Mouse (Mus musculus) adrenal gland, postnatal 4 days (tissue): Measurements from ENCODE around the gene Med31. TPM values are rescaled to one million over a fixed set of nuclear protein-coding genes. Genes with fewer than 3 reads are reported as not detected.

Experiments
- DNase-seq, 2 experiments: peaks; one replicate each; pipeline ENCODE4 v3.0.0; 2021 to 2022; ENCODE audit warnings: low spot score in 2 of 2, mixed read lengths in 2 of 2
- long read RNA-seq, 2 experiments: library from polyadenylated mRNA; stranded (forward); transcript quantifications; one replicate each; pipeline ENCODE4 v2.0.0; 2021
- total RNA-seq, 2 experiments: library from RNA; stranded (reverse); gene quantifications; 2 replicates each; pipeline ENCODE4 v1.2.3; 2021

Med31 gene
- total RNA-seq, result 10 to 100 TPM; 14.8 to 15.0 TPM
- long read RNA-seq, experiment 1, transcript Med31-201 (4 exons, 1,161 nt), result major isoform, 16 of 20 reads
- long read RNA-seq, experiment 1, partial matches to known transcripts, result 0 of 20 reads
- long read RNA-seq, experiment 1, other reads (novel, unspliced or antisense), result 3 of 20 reads
- long read RNA-seq, experiment 2, transcript Med31-201 (4 exons, 1,161 nt), result major isoform, 18 of 23 reads
- long read RNA-seq, experiment 2, partial matches to known transcripts, result 2 of 23 reads
- long read RNA-seq, experiment 2, other reads (novel, unspliced or antisense), result 2 of 23 reads

DNA sequence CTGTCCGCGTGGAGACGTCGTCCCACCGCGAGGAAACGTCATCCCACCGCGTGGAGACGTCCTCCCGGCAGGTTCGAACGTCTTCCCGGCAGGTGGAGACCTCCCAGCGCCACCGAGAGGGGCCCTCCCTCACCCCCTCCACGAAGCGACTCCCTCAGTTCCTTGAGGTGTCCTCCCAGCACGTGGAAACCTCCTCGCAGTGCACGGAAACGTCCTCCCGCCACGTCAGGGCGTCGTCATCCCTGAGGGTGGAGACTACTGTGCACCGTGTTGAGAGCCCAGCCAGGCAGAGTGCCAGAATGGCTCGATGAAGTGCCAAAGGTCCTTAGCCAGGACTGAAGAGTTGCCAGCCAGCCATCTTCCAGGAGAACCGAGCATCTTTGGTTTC is at the start of gene Med31:
Med31 (minus strand) TSS at position 183 of the 388 bp plus-strand sequence.
- DNase-seq, result peak; percentile 35 to 44

DNA sequence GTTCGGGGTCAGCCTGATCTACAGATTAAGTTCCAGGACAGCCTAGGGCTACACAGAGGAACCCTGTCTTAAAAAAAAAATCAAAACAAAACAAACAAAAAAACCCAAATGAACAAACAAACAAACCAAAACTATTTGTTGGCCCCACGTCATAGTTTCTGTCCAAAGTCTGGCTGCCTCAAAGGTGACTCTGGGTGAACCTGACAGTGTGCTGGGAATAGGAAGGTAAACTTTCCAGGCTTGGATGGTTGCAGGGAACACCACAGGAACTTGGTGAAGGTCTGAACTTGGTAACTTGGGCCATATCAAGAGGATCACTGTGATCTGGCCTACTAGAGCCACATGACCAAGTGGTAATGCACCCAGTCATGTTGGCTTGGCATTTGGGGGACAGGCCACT is 41.0 kb upstream of the Med31 start:
- DNase-seq, result no peak

DNA sequence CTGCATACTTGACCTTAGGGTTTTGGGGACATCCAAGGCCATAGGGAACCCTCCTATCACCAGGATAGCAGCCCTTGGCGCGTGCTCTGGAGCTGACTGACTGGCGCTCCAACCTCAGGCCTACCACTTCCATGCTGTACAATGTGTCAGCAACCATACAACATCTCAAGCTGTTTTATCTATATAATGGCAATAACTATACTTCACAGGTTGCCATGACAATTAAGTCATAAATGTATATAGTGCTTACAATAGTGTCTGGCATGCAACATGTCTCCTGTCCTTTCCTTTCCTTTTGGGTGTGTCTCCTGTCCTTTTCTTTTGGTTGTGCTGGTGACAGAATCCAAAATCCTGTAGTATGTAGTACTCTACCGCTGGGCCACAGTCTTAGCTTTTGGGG is 40.2 kb upstream of the Med31 start:
- DNase-seq, result no peak

DNA sequence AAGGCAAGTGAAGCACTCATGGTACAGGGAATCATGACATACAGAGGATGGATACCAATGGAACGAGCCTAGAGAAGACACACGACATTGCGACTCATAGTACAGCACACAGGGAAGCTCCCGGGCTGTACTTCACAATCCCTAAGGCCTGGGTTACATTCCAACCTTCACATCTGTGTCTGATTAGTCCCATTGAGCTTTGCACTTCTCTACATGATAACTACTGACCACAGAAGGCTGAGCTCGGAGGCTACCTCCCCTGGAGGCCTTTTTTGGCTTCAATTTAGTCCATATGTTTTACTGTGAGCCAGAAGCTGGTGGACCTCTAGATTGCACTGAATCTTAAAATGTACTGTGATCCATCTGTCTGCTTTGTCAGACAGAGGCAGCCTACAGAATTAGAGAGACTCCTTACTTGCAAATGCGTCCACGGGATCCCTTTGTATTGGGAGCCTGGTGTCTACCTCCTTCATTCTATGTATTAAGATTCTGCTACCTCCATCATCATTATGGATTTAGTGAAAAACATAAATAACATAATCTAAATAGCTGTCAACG is 29.9 kb upstream of the Med31 start:
- DNase-seq, result no peak

DNA sequence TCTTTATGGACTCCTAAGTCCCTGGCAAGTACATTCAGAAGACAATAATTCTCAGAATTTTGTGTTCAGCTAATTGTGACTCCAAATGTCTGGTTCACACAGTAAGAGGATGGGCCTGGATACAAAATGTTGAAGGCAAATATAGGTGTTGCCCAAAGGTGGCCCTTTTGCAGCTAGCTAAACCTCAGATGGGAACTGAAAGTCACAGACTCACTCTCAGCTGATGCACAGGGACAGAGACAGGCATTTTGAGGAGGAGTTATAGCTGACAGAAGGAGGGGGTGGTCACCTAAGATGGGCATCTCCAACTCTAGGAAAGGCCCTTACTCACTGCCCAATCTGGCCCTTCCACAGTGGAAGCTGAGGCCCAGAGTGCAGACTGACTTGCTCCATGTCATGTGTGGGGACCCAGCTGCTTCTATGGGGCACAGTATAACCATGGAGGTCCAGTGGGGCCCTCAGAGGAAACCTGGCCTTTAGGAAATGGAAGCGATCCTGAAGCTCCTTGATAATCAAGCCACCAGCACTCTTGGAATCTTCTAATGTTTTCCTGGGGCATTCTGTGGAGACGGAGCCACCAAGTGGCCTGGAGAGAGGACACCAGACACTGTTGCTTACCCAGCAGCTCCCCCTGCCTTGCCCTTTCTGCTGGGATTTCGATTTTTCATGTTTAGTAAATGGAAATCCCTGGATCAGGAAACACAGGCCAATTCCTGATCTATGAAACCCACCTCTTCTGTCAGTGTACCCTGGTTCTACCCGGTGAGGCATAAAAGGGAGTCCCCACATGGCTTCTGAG is 24.9 kb upstream of the Med31 start:
- no peak for DNase-seq

DNA sequence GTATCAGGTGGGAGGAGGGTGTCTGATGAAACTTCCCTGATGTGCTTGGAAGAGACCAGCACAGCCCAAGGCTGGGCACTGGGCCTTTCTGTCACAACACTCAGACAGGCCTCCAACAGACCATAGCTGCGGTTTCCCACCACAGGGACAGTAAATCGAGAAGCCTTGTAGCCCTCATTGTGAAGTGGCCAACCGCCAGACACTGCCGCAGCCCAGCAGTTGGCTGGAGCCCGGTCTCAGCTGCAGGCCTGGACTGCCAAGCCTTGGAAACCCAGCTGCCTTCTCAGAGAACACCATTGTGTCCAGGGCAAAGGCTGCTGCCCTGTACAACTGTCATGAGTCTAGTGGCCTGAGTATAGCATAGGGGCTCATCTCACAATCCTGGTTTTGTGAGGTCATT is 18.6 kb upstream of the Med31 start:
- no peak for DNase-seq

DNA sequence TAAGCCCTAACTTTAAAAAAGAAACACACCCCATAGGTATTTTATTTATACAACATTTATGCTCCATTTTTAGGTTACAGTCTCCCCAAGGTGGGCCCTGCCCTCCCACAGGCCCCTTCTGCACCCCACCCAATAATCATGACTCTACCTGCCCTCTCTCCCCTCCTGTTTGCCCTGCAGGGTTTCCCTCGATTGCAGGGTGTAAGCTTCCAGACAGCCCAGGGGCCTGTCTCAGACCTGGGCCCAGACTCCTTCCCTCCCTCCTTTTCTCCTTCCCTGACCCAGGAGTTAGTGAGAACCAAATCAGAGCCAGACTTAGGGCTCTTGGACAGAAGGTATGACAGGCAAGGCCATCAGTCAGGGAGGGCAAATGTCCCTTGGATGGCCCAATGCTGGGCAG is 17.6 kb upstream of the Med31 start:
- no peak for DNase-seq

DNA sequence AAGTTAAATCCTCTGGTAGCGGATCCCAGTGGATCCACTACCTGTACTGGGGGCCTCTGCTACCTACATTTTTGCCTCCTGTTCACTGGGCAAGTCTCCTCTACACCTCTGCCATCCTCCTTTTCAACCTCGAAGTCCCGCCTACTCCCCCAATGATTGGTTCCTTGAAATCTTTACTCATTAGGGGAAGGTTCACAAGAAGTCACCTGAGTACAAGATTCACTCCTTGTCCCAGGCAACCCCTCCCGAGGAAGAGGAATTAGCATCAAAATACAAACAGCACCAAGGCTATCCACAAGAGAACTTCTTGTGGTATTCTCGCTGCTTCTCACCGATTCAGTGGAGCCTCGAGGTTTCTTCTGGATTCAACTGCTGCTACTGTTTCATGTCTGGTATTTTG is 16.7 kb upstream of the Med31 start:
- no peak for DNase-seq

DNA sequence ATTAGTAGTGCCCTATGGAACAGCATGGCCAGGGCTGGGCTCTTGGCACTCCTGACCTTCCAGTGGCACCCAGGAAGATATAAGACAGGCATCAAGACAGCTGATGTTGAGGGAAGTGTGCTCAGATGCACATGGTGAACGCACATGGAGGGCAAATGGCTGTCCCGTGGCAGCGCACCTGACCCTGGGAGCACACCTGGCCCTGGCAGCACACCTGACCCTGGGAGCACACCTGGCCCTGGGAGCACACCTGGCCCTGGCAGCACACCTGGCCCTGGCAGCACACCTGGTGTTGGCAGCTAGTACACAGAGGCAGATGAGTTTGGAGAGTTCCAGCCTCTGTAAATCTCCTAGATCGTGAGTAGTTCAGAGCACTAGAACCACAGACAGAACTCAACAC is 13.1 kb upstream of the Med31 start:
- DNase-seq, result no peak

DNA sequence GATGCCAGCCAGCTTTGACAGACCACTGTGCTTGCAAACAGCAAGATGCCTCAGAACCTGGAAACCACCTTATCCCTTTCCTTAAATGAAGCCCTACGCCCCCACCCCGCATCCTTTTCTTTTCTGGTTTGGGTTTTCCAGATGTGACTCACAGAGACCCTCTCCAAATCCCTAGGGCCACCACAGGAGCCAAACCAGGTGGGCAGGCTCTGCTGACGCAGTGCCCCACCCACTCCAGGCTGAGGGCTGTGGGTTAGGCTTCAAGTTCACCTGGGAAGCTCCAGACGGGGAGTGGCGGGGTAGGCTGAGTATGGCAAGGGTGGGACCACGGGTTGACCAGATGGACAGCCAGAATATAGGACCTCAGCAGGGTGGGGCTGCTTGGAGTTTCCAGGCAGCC is 11.5 kb upstream of the Med31 start:
- no peak for DNase-seq

DNA sequence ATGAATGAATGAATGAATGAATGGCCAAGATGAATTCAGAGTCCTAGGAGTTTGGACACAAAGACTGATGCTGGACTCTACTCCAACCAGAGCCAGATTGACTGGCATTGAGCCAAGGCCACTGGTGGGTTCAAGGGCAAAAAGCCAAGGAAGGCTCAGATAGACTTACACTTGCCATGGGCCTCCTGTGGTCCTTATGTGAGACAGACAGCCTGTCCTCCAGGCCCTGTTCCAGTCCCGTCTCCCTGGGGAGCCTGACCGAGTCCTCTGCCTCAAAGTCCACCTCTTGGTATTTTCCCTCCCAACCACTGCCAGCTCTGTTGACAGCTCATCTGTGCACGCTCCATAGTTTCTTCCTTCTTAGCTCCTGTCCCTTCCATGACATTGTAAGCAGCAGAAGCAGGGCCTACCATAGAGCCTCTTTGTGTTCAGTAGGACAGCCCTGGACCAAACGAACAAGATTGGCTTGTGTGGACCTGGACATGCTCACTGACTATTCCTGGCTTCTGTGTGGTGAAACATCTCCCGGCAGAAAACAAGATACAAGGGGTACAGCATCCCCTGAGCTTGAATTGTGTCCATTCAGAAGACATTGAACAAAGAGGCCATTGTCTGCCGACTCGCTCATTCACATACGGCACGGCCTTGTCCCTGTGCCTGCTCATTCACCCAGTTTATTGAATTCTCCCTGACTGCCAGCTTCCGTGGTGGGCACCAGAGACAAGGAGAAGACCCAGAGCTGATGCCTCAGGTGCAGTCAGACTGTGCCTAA is 10.8 kb upstream of the Med31 start:
- no peak for DNase-seq

DNA sequence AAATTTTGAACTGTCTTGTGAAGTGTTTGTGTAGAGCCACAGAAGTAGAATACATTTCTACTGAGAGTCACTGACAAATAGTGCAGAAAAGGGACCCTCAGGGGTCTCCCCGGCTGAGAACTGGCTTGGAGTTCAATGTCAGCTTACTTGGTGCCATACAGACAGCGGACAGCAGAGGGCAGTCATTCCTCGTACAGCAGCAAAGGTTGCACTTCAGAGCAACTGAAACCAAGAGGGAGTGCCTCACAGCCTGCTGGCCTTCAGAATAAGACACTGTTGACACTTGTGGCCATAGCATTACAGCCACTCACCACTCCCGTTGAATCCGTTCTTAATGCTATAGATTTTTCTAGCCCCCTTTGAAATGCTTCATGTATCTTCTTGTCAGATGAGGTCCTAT is 9.5 kb upstream of the Med31 start:
- DNase-seq, result peak; percentile 39

DNA sequence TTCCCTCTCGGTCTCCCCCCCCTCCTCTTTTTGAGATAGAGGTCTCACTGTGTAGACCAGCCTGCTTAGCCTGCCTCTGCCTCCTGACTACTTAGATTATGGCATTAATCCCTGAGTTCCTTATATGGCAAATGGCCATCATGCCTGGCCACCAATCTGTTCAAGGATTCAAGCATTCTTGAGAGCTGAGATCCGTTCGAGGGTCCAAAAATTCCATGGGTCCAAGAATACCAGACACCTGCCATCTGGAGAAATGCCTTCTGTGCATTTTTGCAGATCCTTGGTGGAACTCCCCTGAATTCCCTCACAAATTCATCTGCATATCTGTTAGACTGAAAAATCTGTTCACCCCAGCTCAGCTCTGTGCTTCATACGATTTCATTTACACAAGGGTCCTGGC is 8.0 kb upstream of the Med31 start:
- DNase-seq, result no peak

DNA sequence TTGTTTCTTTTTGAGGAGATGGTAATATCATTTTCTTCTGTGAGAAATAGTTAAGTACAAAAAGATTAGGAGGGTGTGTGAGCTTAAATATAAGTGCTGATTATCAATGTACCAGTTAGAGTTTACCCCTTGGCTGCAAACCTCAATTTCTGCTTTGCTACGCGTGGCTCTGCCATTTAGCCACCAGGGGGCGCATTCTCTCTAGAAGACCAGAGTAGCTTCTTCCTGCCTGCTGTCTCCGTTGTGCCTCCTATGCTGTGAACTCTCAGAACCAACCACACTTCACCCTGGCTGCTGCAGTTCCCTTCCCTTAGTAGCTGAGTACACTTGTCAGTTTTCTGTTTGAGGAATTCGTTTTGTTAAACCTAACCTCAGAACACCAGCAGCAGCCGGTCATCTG is 5.9 kb upstream of the Med31 start:
- peak in 1 of 2 experiments; percentile 53 for DNase-seq

DNA sequence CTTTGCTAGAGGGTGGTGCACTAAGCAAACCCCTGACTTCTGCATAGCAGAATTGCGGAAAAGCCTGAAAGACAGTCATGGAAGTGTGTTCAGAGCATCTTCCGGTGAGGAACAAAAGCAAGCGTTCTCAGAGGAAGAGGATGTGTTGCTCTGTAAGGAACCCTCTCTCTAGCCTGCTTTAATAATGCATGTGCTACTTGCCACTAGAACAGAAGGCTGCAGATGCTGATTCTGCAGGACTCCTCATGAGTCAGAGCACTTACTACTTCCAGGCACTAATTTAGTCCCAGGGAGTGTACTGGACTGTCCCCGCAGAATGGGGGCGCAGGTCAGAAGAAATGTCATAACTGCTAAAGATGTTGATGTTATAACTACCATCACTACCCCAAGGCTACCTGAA is 1.7 kb upstream of the Med31 start:
- no peak for DNase-seq

DNA sequence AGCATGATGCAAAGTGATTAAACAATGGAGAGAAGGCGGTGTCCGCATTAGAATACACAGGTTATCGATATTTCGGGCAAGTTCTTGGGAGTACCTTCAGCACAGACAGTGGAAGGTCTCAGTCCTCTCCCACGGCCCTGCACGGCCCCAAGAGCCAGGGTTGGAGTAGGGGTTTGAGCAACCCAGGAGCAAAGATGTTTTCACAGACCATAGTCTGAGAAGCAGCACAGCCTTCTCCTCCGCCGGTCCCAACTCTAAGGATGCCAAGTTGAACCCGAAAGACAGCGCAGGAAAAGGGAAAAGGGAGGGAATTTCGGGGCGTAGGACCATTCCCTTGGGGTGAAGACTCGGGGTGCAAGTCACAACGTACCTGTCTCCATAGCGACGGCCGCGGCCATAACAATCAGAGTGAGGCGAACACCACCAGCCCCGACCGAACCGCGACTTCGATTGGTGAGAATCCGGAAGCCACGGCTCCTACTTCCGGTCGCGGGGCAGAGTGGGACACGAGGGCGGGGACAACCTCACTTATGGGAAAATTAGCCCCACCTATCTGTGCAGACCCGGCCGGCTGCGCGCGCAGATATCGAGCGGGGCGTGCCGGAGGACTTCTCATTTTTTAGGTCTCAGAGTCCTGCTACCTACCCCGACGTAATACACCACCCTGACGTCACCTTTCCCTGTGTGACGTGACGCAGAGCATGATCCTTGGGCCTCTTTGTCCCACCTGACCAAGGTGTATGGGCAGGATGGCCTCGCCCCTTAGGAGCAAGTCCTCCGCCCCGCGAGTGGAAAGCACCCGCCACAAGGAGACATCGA is 592 bp downstream of the Med31 start:
- peak; percentile 76 to 90 for DNase-seq

DNA sequence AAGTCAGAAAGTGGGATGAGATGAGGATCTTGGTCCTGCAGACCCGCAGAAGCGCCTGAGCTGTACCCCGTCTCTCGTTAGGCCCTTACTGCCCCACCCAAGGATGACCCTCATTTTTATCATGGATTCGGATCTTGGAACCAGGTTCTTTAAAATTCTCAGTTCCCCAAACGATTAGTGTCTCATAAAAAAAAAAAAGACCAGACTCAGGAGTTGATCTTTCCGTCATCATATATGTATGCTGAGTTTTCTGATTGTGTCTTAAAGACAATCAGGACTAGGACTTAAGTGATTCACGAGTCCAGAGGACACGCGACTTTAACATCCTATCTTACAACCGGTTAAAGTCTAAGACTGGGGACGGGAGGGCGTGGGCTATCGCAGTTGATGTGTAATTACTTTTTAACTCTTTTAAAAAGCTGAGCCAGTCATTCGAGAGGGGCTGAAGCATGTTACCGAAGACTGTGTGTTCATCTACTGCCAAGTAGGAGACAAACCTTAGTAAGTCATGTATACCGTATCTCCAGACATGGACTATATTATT is 7.5 kb downstream of the Med31 start:
- DNase-seq, result no peak

DNA sequence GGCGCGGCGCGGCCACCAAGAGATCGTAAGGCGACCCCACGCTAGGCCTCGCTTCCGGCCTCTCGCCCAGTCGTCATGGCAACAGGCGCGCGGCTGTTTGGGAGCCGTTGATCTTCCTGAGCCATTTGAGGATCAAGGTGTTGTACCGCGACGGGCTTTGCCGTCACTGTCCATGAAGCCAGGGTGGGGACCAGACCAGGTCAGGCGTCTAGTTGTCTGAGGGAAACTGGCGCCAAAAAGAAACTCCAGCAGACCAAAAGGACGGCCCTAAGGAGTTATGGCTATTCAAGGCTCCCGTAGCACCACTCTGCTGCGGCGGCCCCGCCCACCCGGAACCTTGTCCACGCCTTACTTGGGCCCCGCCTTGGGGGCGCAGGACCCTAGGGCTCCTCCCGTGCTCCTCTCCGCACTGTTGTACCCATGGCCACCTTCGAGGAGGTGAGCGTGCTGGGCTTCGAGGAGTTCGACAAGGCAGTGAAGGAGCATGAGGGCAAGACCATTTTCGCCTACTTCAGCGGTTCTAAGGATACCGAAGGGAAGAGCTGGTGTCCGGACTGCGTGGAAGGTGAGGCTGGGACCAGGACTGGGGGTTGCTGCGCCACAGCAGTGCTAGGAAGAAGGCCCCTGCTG is 8.1 kb downstream of the Med31 start, which contains the start of the genes 4933427D14Rik and Txndc17:
4933427D14Rik (minus strand) TSS at position 256 of the 630 bp plus-strand sequence.
Txndc17 (plus strand) TSS at position 344 of the 630 bp plus-strand sequence.
- peak; percentile 59 to 75 for DNase-seq

DNA sequence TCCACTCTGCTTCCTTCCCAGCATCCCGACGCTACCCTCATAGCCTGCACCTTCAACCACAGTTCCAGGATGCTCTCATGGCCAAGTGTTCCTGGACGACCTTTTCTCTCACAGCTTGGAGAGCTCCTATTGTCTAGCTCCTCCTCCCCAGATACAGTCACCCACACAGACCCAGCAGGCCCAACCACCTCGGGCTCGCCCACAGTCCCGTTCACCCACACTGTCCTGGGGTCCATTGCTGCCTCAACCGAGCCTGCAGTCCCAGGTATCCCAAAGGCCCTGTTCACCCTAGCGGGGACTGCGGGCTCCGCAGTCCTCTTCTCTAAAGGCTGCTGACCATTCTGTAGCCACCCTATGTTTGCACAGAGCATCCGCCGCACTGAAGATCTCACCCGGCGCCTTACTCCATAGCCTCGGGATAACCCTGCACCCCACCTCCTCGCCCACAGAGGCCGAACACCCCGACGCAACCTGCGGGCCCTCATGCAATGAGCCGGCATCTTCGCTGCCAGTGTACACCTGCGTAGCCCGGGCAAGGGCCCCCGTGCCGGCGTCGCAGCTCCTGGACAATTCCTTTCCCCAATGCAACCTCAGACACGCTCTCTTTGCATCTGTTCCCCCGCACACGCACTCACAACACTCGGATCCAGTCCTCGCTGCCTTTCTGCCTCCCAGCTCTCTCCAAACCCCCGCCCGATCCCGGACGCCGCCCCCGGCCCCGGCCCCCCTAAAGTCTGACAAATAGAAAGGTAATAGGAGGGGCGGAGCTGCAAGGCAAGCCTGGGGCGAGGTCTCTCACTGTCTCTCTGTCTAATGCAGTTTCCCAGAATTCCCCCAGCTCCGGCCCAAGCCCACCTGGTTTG is 8.8 kb downstream of the Med31 start, which contains the start of gene Gm43951:
Gm43951 (minus strand) TSS at position 500 of the 863 bp plus-strand sequence.
- DNase-seq, result peak in 1 of 2 experiments; percentile 10
